Mouse (Mus musculus) C2C12 (cell line): ENCODE data around the gene Gmppb. TPM values are rescaled to one million over a fixed set of nuclear protein-coding genes. Genes with fewer than 3 reads are reported as not detected.

ENCODE experiments used
- H3K27me3 ChIP-seq: one replicate; pipeline ENCODE4 v1.6.1; 2011; ENCODE audit not compliant: control insufficient read depth, insufficient read depth, insufficient read length
- H3K36me3 ChIP-seq: one replicate; pipeline ENCODE4 v1.6.1; 2011; ENCODE audit not compliant: control insufficient read depth, insufficient read depth
- H3K4me3 ChIP-seq: one replicate; pipeline ENCODE4 v1.5.1; 2011; ENCODE audit warnings: mild to moderate bottlenecking, control low read depth; ENCODE audit not compliant: poor library complexity, insufficient read depth, severe bottlenecking
- H3K79me2 ChIP-seq: one replicate; pipeline ENCODE4 v1.6.1; 2011; ENCODE audit not compliant: control insufficient read depth, insufficient read depth
- H3K79me3 ChIP-seq: one replicate; pipeline ENCODE4 v1.6.1; 2011; ENCODE audit warnings: low read depth, control low read depth
- H3ac ChIP-seq: one replicate; pipeline ENCODE3; 2011; ENCODE audit warnings: low read depth; ENCODE audit not compliant: control insufficient read depth, insufficient read length
- CEBPB ChIP-seq: IDR thresholded peaks from one replicate; pipeline ENCODE4 v1.6.1; 2011; ENCODE audit warnings: low read depth, mild to moderate bottlenecking, control low read depth, moderate library complexity
- CTCF ChIP-seq: IDR thresholded peaks from one replicate; pipeline ENCODE4 v1.5.1; 2011; ENCODE audit not compliant: control insufficient read depth, insufficient read depth, insufficient read length
- FOSL1 ChIP-seq: IDR thresholded peaks from one replicate; pipeline ENCODE4 v1.8.0; 2011; ENCODE audit warnings: mild to moderate bottlenecking, low read length; ENCODE audit not compliant: poor library complexity, insufficient read depth, severe bottlenecking
- MAX ChIP-seq: IDR thresholded peaks from one replicate; pipeline ENCODE4 v1.6.1; 2011; ENCODE audit warnings: mild to moderate bottlenecking, control low read depth
- MYOD1 ChIP-seq: IDR thresholded peaks from one replicate; pipeline ENCODE4 v1.6.1; 2011; ENCODE audit warnings: low read depth; ENCODE audit not compliant: control insufficient read depth, insufficient read length
- MYOG ChIP-seq: IDR thresholded peaks from one replicate; pipeline ENCODE4 v1.6.1; 2011; ENCODE audit not compliant: control insufficient read depth, insufficient read length; ENCODE audit errors: extremely low read depth
- USF1 ChIP-seq: IDR thresholded peaks from one replicate; pipeline ENCODE4 v1.6.1; 2011; ENCODE audit warnings: low read depth, mild to moderate bottlenecking, control low read depth, moderate library complexity
- polyA plus RNA-seq: library from polyadenylated mRNA; unstranded; fragments of >200 nt; fragmentation: generic; extraction: Trizol; gene quantifications from one replicate; pipeline ENCODE4 v1.2.1, GENCODE M21; 2012; ENCODE audit warnings: missing spikeins

Gmppb gene
- polyA plus RNA-seq, 1 experiment: 23.5 TPM

GRCm38 (mm10) chr9:108069007-108069406 is 20.0 kb downstream of the Gmppb start:
- H3K79me2 ChIP-seq: no peaks in the 10 kb centered on the region
- no peaks in the 10 kb centered on the region for H3K27me3 ChIP-seq
- TF ChIP-seq FOSL1: no peak
- no peak for TF ChIP-seq MYOG
- no peak for TF ChIP-seq CTCF
- no peak for TF ChIP-seq MYOD1
- TF ChIP-seq USF1: no peak
- TF ChIP-seq MAX: no peak
- TF ChIP-seq CEBPB: no peak
- no peaks in the 10 kb centered on the region for H3K79me3 ChIP-seq
- H3K4me3 ChIP-seq: no peak overlapping the region
- H3K36me3 ChIP-seq: no peaks in the 10 kb centered on the region
- no peak overlapping the region for H3ac ChIP-seq

DNA sequence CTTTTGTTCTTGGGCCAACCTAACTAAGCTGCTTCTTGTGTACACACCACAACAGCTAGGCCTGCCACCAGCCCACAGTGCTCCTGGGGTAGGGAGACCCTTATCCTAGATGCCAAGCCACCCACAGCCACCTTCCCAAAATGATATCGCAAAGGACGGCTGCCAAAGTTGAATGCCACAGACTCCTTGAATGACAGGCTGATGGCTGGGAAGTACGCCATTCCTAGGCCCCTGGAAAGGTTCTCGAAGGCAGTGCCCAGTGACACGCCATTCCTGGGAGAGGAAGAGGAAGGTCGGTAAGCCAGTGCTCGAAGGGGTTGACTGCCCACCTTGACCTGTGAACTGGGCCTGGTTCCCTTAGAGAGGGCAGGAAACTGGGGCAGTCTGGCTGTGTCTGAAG is 20.5 kb downstream of the Gmppb start:
- H3K36me3 ChIP-seq: no peaks in the 10 kb centered on the region

GRCm38 (mm10) chr9:108071801-108072200 is 22.8 kb downstream of the Gmppb start:
- no peak overlapping the region for H3ac ChIP-seq
- TF ChIP-seq MYOD1: no peak
- TF ChIP-seq MYOG: no peak
- no peak for TF ChIP-seq CEBPB
- TF ChIP-seq MAX: no peak
- TF ChIP-seq FOSL1: no peak
- TF ChIP-seq USF1: no peak
- no peak for TF ChIP-seq CTCF
- no peaks in the 10 kb centered on the region for H3K79me3 ChIP-seq
- H3K36me3 ChIP-seq: no peaks in the 10 kb centered on the region
- H3K79me2 ChIP-seq: no peaks in the 10 kb centered on the region
- no peak overlapping the region for H3K4me3 ChIP-seq
- no peaks in the 10 kb centered on the region for H3K27me3 ChIP-seq

More for the DNA sequence above, 20.5 kb downstream of the Gmppb start:
- no peak overlapping the region for H3ac ChIP-seq
- no peak overlapping the region for H3K4me3 ChIP-seq
- no peak for TF ChIP-seq FOSL1
- TF ChIP-seq CTCF: no peak
- TF ChIP-seq USF1: no peak
- TF ChIP-seq MYOG: no peak
- no peak for TF ChIP-seq MAX
- TF ChIP-seq CEBPB: no peak
- no peak for TF ChIP-seq MYOD1
- H3K79me2 ChIP-seq: no peaks in the 10 kb centered on the region
- no peaks in the 10 kb centered on the region for H3K79me3 ChIP-seq
- H3K27me3 ChIP-seq: no peaks in the 10 kb centered on the region

GRCm38 (mm10) chr9:108072481-108072924 is 23.5 kb downstream of the Gmppb start:
- no peak for TF ChIP-seq FOSL1
- TF ChIP-seq MAX: no peak
- TF ChIP-seq USF1: no peak
- no peak for TF ChIP-seq MYOG
- TF ChIP-seq MYOD1: no peak
- no peak for TF ChIP-seq CTCF
- no peak for TF ChIP-seq CEBPB
- no peak overlapping the region for H3K4me3 ChIP-seq

GRCm38 (mm10) chr9:108073141-108073930 is 24.3 kb downstream of the Gmppb start:
- H3ac ChIP-seq: no peak overlapping the region
- no peak overlapping the region for H3K4me3 ChIP-seq
- peaks cover under 1% of the 10 kb centered on the region for H3K79me2 ChIP-seq
- H3K79me3 ChIP-seq: no peaks in the 10 kb centered on the region
- H3K27me3 ChIP-seq: no peaks in the 10 kb centered on the region
- TF ChIP-seq FOSL1 (no peak), MYOD1 (no peak)
- H3K36me3 ChIP-seq: no peaks in the 10 kb centered on the region

More at GRCm38 (mm10) chr9:108072481-108072924, 23.5 kb downstream of the Gmppb start:
- Histone ChIP-seq H3K79me2 (no peaks in the 10 kb centered on the region), H3K79me3 (no peaks in the 10 kb centered on the region), H3K36me3 (no peaks in the 10 kb centered on the region), H3ac (no peak overlapping the region), H3K27me3 (no peaks in the 10 kb centered on the region)

DNA sequence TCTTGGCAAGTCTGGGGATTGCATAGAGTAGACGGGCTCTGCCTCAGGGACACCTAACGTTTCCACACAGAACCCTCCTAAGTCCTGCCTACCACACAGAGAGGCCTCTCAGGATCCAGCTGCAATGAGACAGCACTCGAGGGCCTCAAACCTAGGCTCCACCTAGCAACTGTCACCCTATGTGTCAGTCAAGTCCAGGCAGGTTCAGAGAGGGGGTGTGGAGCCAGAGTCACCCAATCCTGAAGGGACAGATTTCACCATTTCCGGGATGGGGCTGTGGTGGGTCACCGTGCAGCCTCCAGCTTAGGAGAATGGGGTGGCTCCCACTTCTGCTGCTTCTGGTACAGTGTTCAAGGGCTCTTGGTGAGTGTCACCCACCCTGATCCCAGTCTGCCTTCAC is 31.1 kb downstream of the Gmppb start, which contains the start of gene Mst1:
Gene Mst1, plus strand, starts transcription at position 269 of the 400 bp plus-strand sequence.
- no peaks in the 10 kb centered on the region for H3K79me3 ChIP-seq
- peaks cover 6% of the 10 kb centered on the region for H3K36me3 ChIP-seq
- H3K27me3 ChIP-seq: no peaks in the 10 kb centered on the region
- peaks cover 8% of the 10 kb centered on the region for H3K79me2 ChIP-seq
- peak within 1 kb of the TSS; percentile 61 for H3K4me3 ChIP-seq
- H3ac ChIP-seq: peak within 1 kb of the TSS; percentile 31
- TF ChIP-seq MYOD1 (no peak), MAX (no peak), MYOG (no peak), USF1 (no peak), FOSL1 (no peak), CTCF (no peak), CEBPB (no peak)
